Mouse (Mus musculus) frontal cortex, postnatal 10 days (tissue): ENCODE measurements around the gene Fam89b.

Experiments
- DNase-seq, 2 experiments: peaks; one replicate each; pipeline ENCODE4 v3.0.0; 2022; ENCODE audit warnings: low spot score in 2 of 2, mixed read lengths in 1 of 2

Fam89b gene

DNA sequence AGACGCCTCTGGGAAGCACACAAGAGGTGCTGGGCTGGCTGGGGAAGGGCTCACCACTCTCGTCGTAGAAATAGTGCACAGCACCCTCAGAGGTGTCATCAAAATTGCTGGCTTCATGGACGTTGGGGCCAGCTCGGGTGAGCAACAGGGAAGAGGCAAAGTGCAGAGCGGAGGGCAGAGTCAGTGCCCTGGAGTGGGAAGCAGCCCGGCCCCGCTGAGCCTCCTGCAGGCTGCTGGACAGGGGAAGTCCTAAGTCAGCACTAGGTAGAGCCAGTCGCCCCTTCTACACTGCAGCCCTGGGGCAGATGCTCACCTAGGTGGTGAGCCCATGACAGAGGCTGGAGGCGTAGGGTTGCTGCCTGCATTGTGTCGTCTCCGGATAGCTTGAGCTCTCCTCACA is 45.2 kb downstream of the Fam89b start:
- no peak for DNase-seq

DNA sequence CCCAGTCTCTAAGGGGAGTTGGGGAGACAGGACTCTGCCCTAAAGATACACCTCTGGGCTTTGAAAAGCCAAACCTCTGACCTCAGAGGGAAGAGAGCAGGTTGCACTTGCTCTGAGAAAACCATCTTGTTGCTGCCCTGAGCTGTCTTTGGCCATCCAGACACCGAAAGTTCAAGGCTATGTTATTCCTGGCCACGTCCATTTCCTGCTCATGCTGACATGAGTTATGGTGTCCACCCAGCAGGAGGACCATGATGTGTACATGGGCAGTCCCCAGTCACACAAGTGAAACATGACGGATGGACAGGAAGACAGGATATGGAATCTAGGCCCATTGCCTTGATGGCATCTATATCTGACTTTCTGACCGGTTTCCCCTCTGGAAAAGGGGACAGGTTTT is 49.0 kb downstream of the Fam89b start:
- DNase-seq = no peak
